Mouse (Mus musculus): ENCODE data around the gene Cmss1. TPM values are rescaled to one million over a fixed set of nuclear protein-coding genes. Genes with fewer than 3 reads are reported as not detected.

Cmss1 gene
- total RNA-seq, 1 experiment from 2014 or later: 17.1 TPM

- DNase-seq: no peak
These were observed 48.4 kb downstream of the Cmss1 start for GRCm38 (mm10) chr16:57558258-57558657.

- no peak for DNase-seq
These were observed 50.4 kb downstream of the Cmss1 start for GRCm38 (mm10) chr16:57556244-57556643.

- DNase-seq: no peak
These were observed 51.0 kb downstream of the Cmss1 start for GRCm38 (mm10) chr16:57555667-57556066.

- no peak for DNase-seq
These were observed 51.7 kb downstream of the Cmss1 start for GRCm38 (mm10) chr16:57554886-57555400.

- no peak for DNase-seq
These were observed 53.4 kb downstream of the Cmss1 start for GRCm38 (mm10) chr16:57553235-57553634.

GRCm38 (mm10) chr16:57552709-57553108, 54.0 kb downstream of the Cmss1 start:
- DNase-seq: no peak

GRCm38 (mm10) chr16:57551617-57552016, 55.0 kb downstream of the Cmss1 start:
- peak; percentile 20 for DNase-seq

GRCm38 (mm10) chr16:57550817-57551216, 55.8 kb downstream of the Cmss1 start:
- no peak for DNase-seq

GRCm38 (mm10) chr16:57550088-57550487, 56.6 kb downstream of the Cmss1 start:
- no peak for DNase-seq

- DNase-seq: peak; percentile 86
These were observed 57.3 kb downstream of the Cmss1 start for GRCm38 (mm10) chr16:57549061-57550037.

- no peak for DNase-seq
These were observed 58.1 kb downstream of the Cmss1 start for GRCm38 (mm10) chr16:57548608-57549007.

- DNase-seq: no peak
These were observed 60.3 kb downstream of the Cmss1 start for GRCm38 (mm10) chr16:57546355-57546754.

- DNase-seq: no peak
These were observed 62.2 kb downstream of the Cmss1 start for GRCm38 (mm10) chr16:57544441-57544840.

GRCm38 (mm10) chr16:57543243-57543642, 63.4 kb downstream of the Cmss1 start:
- no peak for DNase-seq

GRCm38 (mm10) chr16:57536511-57536910, 70.2 kb downstream of the Cmss1 start:
- no peak for DNase-seq

GRCm38 (mm10) chr16:57534811-57535210, 71.9 kb downstream of the Cmss1 start:
- DNase-seq: no peak

- DNase-seq: no peak
These were observed 72.3 kb downstream of the Cmss1 start for GRCm38 (mm10) chr16:57534365-57534764.

GRCm38 (mm10) chr16:57532081-57532493, 74.6 kb downstream of the Cmss1 start:
- DNase-seq: no peak

GRCm38 (mm10) chr16:57530547-57530946, 76.1 kb downstream of the Cmss1 start:
- DNase-seq: no peak

- DNase-seq: no peak
These were observed 78.2 kb downstream of the Cmss1 start for GRCm38 (mm10) chr16:57528457-57528856.

- DNase-seq: no peak
These were observed 79.8 kb downstream of the Cmss1 start for GRCm38 (mm10) chr16:57526893-57527292.

GRCm38 (mm10) chr16:57525476-57525875, 81.2 kb downstream of the Cmss1 start:
- no peak for DNase-seq

GRCm38 (mm10) chr16:57525046-57525445, 81.6 kb downstream of the Cmss1 start:
- no peak for DNase-seq

GRCm38 (mm10) chr16:57515636-57516035, 91.0 kb downstream of the Cmss1 start:
- DNase-seq: peak; percentile 11
